Mouse (Mus musculus): ENCODE results near the gene Vars. TPM values are rescaled to one million over a fixed set of nuclear protein-coding genes. Genes with fewer than 3 reads are reported as not detected.

Gene Vars
- total and polyA plus RNA-seq, 3 experiments: 90.3 to 280 (median 277) TPM

DNA sequence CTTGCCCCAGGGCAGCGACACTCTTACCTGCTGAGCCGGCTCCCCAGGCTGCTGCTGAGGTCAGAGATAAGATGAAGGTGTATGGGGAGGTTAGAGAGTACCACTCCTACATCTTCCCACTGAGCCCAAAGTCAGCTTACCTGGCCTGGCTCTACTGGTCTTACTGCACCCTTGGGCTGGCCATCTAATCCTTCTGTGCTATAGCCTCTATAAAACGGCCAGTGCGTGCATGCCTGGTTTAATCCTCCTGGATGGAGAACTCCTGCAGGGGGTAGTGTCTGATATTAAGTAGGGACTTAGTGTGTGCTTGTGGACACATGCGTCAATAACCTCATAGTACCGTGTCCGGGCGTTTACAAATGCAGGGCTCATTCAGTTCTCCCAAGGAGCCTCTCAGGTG is 19.8 kb downstream of the Vars start:
- Histone ChIP-seq H3K4me3 (replicated peaks in 1 of 3; ENCODE audit: low read depth in 2 of 3, low read length in 2 of 3, poor library complexity in 1 of 3) (no peak overlapping the region), H3K27ac (ENCODE audit: insufficient read depth, low read depth) (no peak overlapping the region), H3K79me2 (replicated peaks; ENCODE audit: control insufficient read depth, extremely low read depth, insufficient read depth, poor library complexity, severe bottlenecking) (no peaks in the 10 kb centered on the region), H3K36me3 (replicated peaks in 1 of 2; ENCODE audit: control insufficient read depth in 1 of 2, insufficient read depth in 1 of 2, low read length in 1 of 2) (peaks cover 11 to 70% of the 10 kb centered on the region in 2 experiments), H3K9me3 (replicated peaks; ENCODE audit: low read length) (no peaks in the 10 kb centered on the region), H3K4me2 (ENCODE audit: insufficient read depth, low read depth, poor library complexity, severe bottlenecking) (no peak overlapping the region), H3K9ac (ENCODE audit: insufficient read depth, low read depth) (no peak overlapping the region), H3K4me1 (ENCODE audit: control insufficient read depth in 1 of 2, insufficient read depth in 2 of 2) (peaks cover 4 to 33% of the 10 kb centered on the region in 2 experiments), H3K27me3 (replicated peaks) (no peaks in the 10 kb centered on the region)
- in situ Hi-C loops (cut with MboI; ENCODE audit: low pct_ligation_motif_present, low pct_unique_long_range_greater_than_20kb, low sequenced_read_pairs): loop anchor here (5.0 to 10.0 kb wide), 2 partner anchors 47 to 94 kb away; partner anchors contain the start of genes Ly6g5b, Ly6g6c and Mpig6b
- TF ChIP-seq MEF2A (IDR thresholded peaks at IDR 0.05; ENCODE audit: borderline replicate concordance, low read depth, low read length): no peak
- no peak for TF ChIP-seq SIN3A (IDR thresholded peaks at IDR 0.05; ENCODE audit: low read length)
- no peak for TF ChIP-seq ZKSCAN1 (IDR thresholded peaks at IDR 0.05; ENCODE audit: borderline replicate concordance, low read depth, low read length)
- no peak for TF ChIP-seq ETS1 (conservative IDR thresholded peaks at IDR 0.05; ENCODE audit: low read depth, low read length)
- TF ChIP-seq NELFE (IDR thresholded peaks at IDR 0.05; ENCODE audit: low read depth, low read length): no peak
- TF ChIP-seq KAT2A (IDR thresholded peaks at IDR 0.05; ENCODE audit: insufficient replicate concordance, low read length): no peak
- no peak for TF ChIP-seq NRF1 (IDR thresholded peaks at IDR 0.05; ENCODE audit: low read depth, low read length)
- no peak for TF ChIP-seq MAFK (IDR thresholded peaks at IDR 0.05; ENCODE audit: insufficient replicate concordance, low read length)
- no peak for TF ChIP-seq JUND (conservative IDR thresholded peaks at IDR 0.05; ENCODE audit: low read depth, low read length)
- no peak for TF ChIP-seq POLR2AphosphoS2 (IDR thresholded peaks at IDR 0.05; ENCODE audit: low read depth, low read length)
- TF ChIP-seq TCF12 (IDR thresholded peaks at IDR 0.05; ENCODE audit: low read depth, low read length): no peak
- TF ChIP-seq TBP (conservative IDR thresholded peaks at IDR 0.05; ENCODE audit: low read depth, low read length): no peak
- no peak for TF ChIP-seq UBTF (IDR thresholded peaks at IDR 0.05; ENCODE audit: low read depth, low read length)
- no peak for TF ChIP-seq ELF1 (IDR thresholded peaks at IDR 0.05; ENCODE audit: low read depth, low read length)
- TF ChIP-seq USF2 (conservative IDR thresholded peaks at IDR 0.05; ENCODE audit: low read depth, low read length): no peak
- TF ChIP-seq MYC (IDR thresholded peaks at IDR 0.05; ENCODE audit: low read depth, low read length): no peak
- TF ChIP-seq JUN (IDR thresholded peaks at IDR 0.05; ENCODE audit: insufficient read depth, low read depth, low read length): no peak
- TF ChIP-seq MAX (IDR thresholded peaks at IDR 0.05; ENCODE audit: low read length): no peak
- TF ChIP-seq MAZ (IDR thresholded peaks at IDR 0.05; ENCODE audit: low read depth, low read length): no peak
- DNase-seq (ENCODE audit: extremely low read depth): no peak
- dilution Hi-C loops (cut with MboI; ENCODE audit: extremely low pct_ligation_motif_present, extremely low pct_unique_long_range_greater_than_20kb, low sequenced_read_pairs): no loop called here

- peaks cover 7 to 70% of the 10 kb centered on the region in 2 experiments for H3K36me3 ChIP-seq (replicated peaks in 1 of 2; ENCODE audit: control insufficient read depth in 1 of 2, insufficient read depth in 1 of 2, low read length in 1 of 2)
- no peak overlapping the region for H3K4me3 ChIP-seq (replicated peaks in 1 of 3; ENCODE audit: low read depth in 2 of 3, low read length in 2 of 3, poor library complexity in 1 of 3)
- H3K9ac ChIP-seq (ENCODE audit: insufficient read depth, low read depth): 0 out of 2 replicates have a peak overlapping the region, but pooled peaks have one; percentile 14
- H3K27me3 ChIP-seq (replicated peaks): no peaks in the 10 kb centered on the region
- peaks cover 9 to 38% of the 10 kb centered on the region in 2 experiments for H3K4me1 ChIP-seq (ENCODE audit: control insufficient read depth in 1 of 2, insufficient read depth in 2 of 2)
- no peak overlapping the region for H3K4me2 ChIP-seq (ENCODE audit: insufficient read depth, low read depth, poor library complexity, severe bottlenecking)
- in situ Hi-C loops (cut with MboI; ENCODE audit: low pct_ligation_motif_present, low pct_unique_long_range_greater_than_20kb, low sequenced_read_pairs) (loop anchor here (5.0 to 10.0 kb wide), 2 partner anchors 46 to 94 kb away; partner anchors contain the start of genes Ly6g5b, Ly6g6c and Mpig6b), dilution Hi-C loops (cut with MboI; ENCODE audit: extremely low pct_ligation_motif_present, extremely low pct_unique_long_range_greater_than_20kb, low sequenced_read_pairs) (no loop called here)
- no peaks in the 10 kb centered on the region for H3K9me3 ChIP-seq (replicated peaks; ENCODE audit: low read length)
- DNase-seq (ENCODE audit: extremely low read depth): peak; percentile 75
- H3K79me2 ChIP-seq (replicated peaks; ENCODE audit: control insufficient read depth, extremely low read depth, insufficient read depth, poor library complexity, severe bottlenecking): no peaks in the 10 kb centered on the region; the same call in 1 of the 2 replicates
- H3K27ac ChIP-seq (ENCODE audit: insufficient read depth, low read depth): no peak overlapping the region
- no peak for TF ChIP-seq CHD2 (IDR thresholded peaks at IDR 0.05; ENCODE audit: low read length)
- peak; percentile 62 for TF ChIP-seq ZC3H11A (IDR thresholded peaks at IDR 0.05; ENCODE audit: low read depth, low read length)
- peak; percentile 98 for TF ChIP-seq SMC3 (IDR thresholded peaks at IDR 0.05; ENCODE audit: low read depth, low read length)
- no peak for TF ChIP-seq NRF1 (IDR thresholded peaks at IDR 0.05; ENCODE audit: low read depth, low read length)
- no peak for TF ChIP-seq SIN3A (IDR thresholded peaks at IDR 0.05; ENCODE audit: low read length)
- peak; percentile 90 for TF ChIP-seq RAD21 (IDR thresholded peaks at IDR 0.05; ENCODE audit: low read depth, low read length)
- no peak for TF ChIP-seq MEF2A (IDR thresholded peaks at IDR 0.05; ENCODE audit: borderline replicate concordance, low read depth, low read length)
- TF ChIP-seq CTCF (conservative IDR thresholded peaks at IDR 0.05 in 1 of 2, IDR thresholded peaks at IDR 0.05 in 1 of 2; ENCODE audit: low read depth in 2 of 2, low read length in 2 of 2): peak; percentile 78 to 97
- TF ChIP-seq IRF4 (IDR thresholded peaks at IDR 0.05; ENCODE audit: low read depth, low read length): 0 out of 2 replicates have a peak, but pooled peaks have one; percentile 38
Observed at GRCm38 (mm10) chr17:35021163-35021808, 20.5 kb downstream of the Vars start.
